Mouse (Mus musculus) forebrain, embryonic 15.5 days (tissue): ENCODE measurements around the gene Fbxl17. TPM values are rescaled to one million over a fixed set of nuclear protein-coding genes. Genes with fewer than 3 reads are reported as not detected.
A peak's percentile ranks its signal among the peaks of the same experiment; 100 is the strongest.

ENCODE experiments used
- ATAC-seq: fragments of 200-750 bp; cut with Nextera tagmentation; replicated peaks from 2 replicates; pipeline ENCODE4 v1.8.0; 2017; ENCODE audit warnings: mild to moderate bottlenecking, moderate TSS enrichment, moderate library complexity
- H3K27ac ChIP-seq: fragments of 300-500 bp; sonication (generic); replicated peaks from 2 replicates; pipeline ENCODE4 v1.5.1; 2015; ENCODE audit warnings: mild to moderate bottlenecking, inconsistent platforms
- H3K27me3 ChIP-seq: fragments of 300-500 bp; sonication (generic); 2 replicates; pipeline ENCODE4 v1.6.1; 2015; ENCODE audit warnings: inconsistent platforms
- H3K36me3 ChIP-seq: fragments of 300-500 bp; sonication (generic); 2 replicates; pipeline ENCODE4 v1.6.1; 2015; ENCODE audit warnings: mild to moderate bottlenecking, inconsistent platforms
- H3K4me1 ChIP-seq: fragments of 300-500 bp; sonication (generic); 2 replicates; pipeline ENCODE4 v1.6.1; 2015; ENCODE audit warnings: inconsistent platforms
- H3K4me2 ChIP-seq: fragments of 300-500 bp; sonication (generic); replicated peaks from 2 replicates; pipeline ENCODE4 v1.6.1; 2015; ENCODE audit warnings: mild to moderate bottlenecking, inconsistent platforms
- H3K4me3 ChIP-seq: fragments of 300-500 bp; sonication (generic); 2 replicates; pipeline ENCODE4 v1.5.1; 2015; ENCODE audit warnings: mild to moderate bottlenecking, inconsistent platforms
- H3K9ac ChIP-seq: fragments of 300-500 bp; sonication (generic); replicated peaks from 2 replicates; pipeline ENCODE4 v1.6.1; 2015; ENCODE audit warnings: mild to moderate bottlenecking, inconsistent platforms
- H3K9me3 ChIP-seq: fragments of 300-500 bp; sonication (generic); 2 replicates; pipeline ENCODE4 v1.6.1; 2016; ENCODE audit warnings: inconsistent platforms
- WGBS: fragments of 180-500 bp; shearing (Covaris S2); methylation state at CpG from one replicate; pipeline ENCODE4 v1.1.7; 2015; ENCODE audit warnings: mixed read lengths; 5-methylcytosine and 5-hydroxymethylcytosine counted together
- polyA plus RNA-seq: library from polyadenylated mRNA; unstranded; fragments of >200 nt; fragmentation: Nextera tagmentation; extraction: Ambion mirVana; gene quantifications from 2 replicates; pipeline ENCODE4 v1.2.1, GENCODE M21; 2015

Fbxl17 gene
- polyA plus RNA-seq, 1 experiment from 2014 or later = 8.7 TPM

DNA sequence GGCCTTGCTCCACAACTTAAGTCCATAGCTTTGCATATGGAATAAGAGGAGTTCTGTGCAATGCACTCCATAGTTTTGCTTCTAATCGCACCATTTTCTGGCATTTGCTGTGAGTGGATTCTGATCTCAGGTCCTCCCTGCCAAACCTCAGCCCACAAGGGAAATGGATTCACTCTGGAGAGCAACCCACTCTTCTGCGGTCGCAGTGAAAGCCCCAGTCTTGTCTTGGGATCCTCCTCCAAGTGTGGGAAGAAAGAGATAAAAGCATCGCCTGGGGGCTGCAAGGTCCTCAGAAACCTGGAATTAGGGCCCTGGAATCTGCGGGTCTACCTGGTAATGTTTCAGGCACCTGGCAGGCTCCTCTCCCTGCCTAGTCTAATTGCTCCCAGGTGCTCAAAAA is 466.7 kb downstream of the Fbxl17 start:
- H3K9ac ChIP-seq = no peak overlapping the region
- WGBS = 92% methylated on average over 5 of the region's 5 CpGs
- H3K4me3 ChIP-seq = no peak overlapping the region
- H3K36me3 ChIP-seq = no peaks in the 10 kb centered on the region
- H3K27ac ChIP-seq = no peak overlapping the region
- H3K4me1 ChIP-seq = no peaks in the 10 kb centered on the region
- no peaks in the 10 kb centered on the region for H3K27me3 ChIP-seq
- no peaks in the 10 kb centered on the region for H3K9me3 ChIP-seq
- ATAC-seq = no peak
- H3K4me2 ChIP-seq = no peak overlapping the region

DNA sequence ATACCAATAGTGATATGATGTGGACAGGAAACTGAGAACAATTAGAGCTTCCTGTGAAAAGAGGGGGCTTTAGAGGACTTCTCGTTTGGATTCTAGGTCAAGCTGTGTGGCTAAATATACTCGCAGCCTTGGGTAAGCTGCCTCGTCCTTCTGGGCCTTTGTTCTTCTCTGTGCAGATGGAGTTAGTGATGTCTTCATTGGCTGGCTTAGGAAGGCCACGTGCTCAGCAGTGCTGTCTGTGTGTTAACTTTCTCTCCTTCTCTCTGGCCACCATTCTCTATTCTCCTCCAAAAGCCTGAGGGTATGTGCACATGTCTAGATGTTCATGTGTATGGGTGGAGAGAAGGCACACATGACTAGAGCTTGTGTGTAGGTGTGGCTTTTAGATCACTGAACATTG is 470.7 kb downstream of the Fbxl17 start:
- ATAC-seq = no peak; the same call in 1 of the 2 replicates

DNA sequence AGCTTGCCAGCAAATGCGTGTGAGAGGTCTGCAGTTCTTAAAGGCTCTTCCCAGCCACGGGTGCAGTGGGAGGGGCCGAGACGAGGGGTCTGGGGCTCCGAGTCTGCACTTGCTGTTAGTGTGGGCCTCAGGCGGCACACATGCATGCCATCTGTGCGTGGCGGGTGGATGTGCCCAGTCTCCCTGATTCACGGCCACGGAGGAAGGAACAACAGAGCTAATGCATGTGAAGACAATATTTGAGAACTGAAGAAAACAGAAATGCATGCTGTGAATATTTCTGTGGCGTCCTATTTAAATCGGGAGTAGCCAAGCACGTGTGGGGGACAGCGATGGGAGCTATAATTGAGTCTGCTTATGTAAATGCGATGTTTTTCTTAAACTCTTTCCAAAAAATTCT is 474.6 kb downstream of the Fbxl17 start:
- H3K36me3 ChIP-seq = no peaks in the 10 kb centered on the region
- no peak overlapping the region for H3K9ac ChIP-seq
- no peak overlapping the region for H3K27ac ChIP-seq
- H3K4me1 ChIP-seq = peaks cover 6% of the 10 kb centered on the region
- peak overlapping the region; percentile 20; the same call in 1 of the 2 replicates for H3K4me2 ChIP-seq
- 37% methylated on average over 15 of the region's 15 CpGs for WGBS
- H3K9me3 ChIP-seq = no peaks in the 10 kb centered on the region
- no peak overlapping the region for H3K4me3 ChIP-seq
- H3K27me3 ChIP-seq = no peaks in the 10 kb centered on the region
- ATAC-seq = peak; percentile 75

More for the DNA sequence above, 470.7 kb downstream of the Fbxl17 start:
- Histone ChIP-seq H3K27ac (no peak overlapping the region), H3K27me3 (no peaks in the 10 kb centered on the region), H3K9ac (no peak overlapping the region), H3K4me2 (no peak overlapping the region), H3K4me3 (no peak overlapping the region), H3K36me3 (no peaks in the 10 kb centered on the region), H3K4me1 (peaks cover 6% of the 10 kb centered on the region), H3K9me3 (no peaks in the 10 kb centered on the region)
- 41% methylated on average over 4 of the region's 4 CpGs for WGBS

DNA sequence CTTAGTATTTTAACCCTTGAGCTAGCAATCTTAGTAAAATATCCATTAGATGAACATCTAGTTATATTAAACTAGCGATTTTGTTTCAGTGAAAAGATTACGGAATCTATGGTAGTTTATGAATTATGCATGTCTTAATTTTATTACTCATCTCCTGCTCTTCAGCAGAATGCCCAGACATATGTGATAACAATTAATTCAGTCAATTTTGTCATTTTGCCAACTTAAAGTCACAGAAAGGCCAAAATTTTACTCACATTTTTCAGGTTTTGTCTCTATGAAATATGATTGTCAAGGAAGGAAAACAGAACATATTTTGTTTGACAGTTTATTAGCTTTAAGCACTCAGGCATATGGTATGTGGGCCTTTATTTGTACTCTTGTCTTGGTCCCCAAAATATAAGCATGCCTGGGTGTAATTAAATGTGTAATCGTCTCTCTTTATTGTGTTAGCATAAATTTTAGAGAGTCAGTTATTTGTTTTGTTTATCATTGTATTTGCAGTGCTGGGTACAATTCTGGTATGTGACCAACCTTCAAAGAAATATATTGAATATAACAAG is 482.1 kb downstream of the Fbxl17 start:
- WGBS = 63% methylated on average over 3 of the region's 3 CpGs
- Histone ChIP-seq H3K27ac (no peak overlapping the region), H3K4me3 (no peak overlapping the region), H3K4me2 (no peak overlapping the region), H3K36me3 (no peaks in the 10 kb centered on the region), H3K9me3 (no peaks in the 10 kb centered on the region), H3K27me3 (no peaks in the 10 kb centered on the region), H3K9ac (no peak overlapping the region), H3K4me1 (no peaks in the 10 kb centered on the region)
- ATAC-seq = peak; percentile 53; the same call in 1 of the 2 replicates

DNA sequence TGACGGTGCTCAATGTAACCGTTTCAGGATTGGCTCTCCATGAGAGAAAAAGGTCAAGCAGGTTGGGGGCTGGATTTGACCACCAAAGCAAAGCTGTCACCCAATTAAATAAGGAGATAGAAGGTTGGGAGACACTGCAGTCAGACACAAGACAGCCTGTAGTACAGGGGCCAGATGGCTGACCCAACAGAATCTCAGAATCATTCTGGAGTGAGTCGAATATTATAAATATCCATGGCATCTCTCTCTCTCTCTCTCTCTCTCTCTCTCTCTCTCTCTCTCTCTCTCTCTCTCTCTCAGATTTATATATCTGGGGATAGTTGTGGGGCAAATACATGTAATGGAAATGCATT is 487.3 kb downstream of the Fbxl17 start:
- no peak overlapping the region for H3K4me3 ChIP-seq
- no peaks in the 10 kb centered on the region for H3K36me3 ChIP-seq
- H3K4me1 ChIP-seq = peaks cover 4% of the 10 kb centered on the region; the same call in 1 of the 2 replicates
- no peak for ATAC-seq
- no peak overlapping the region for H3K9ac ChIP-seq
- no peaks in the 10 kb centered on the region for H3K27me3 ChIP-seq
- H3K9me3 ChIP-seq = no peaks in the 10 kb centered on the region
- WGBS = 77% methylated on average over 3 of the region's 3 CpGs
- no peak overlapping the region for H3K27ac ChIP-seq
- H3K4me2 ChIP-seq = no peak overlapping the region

DNA sequence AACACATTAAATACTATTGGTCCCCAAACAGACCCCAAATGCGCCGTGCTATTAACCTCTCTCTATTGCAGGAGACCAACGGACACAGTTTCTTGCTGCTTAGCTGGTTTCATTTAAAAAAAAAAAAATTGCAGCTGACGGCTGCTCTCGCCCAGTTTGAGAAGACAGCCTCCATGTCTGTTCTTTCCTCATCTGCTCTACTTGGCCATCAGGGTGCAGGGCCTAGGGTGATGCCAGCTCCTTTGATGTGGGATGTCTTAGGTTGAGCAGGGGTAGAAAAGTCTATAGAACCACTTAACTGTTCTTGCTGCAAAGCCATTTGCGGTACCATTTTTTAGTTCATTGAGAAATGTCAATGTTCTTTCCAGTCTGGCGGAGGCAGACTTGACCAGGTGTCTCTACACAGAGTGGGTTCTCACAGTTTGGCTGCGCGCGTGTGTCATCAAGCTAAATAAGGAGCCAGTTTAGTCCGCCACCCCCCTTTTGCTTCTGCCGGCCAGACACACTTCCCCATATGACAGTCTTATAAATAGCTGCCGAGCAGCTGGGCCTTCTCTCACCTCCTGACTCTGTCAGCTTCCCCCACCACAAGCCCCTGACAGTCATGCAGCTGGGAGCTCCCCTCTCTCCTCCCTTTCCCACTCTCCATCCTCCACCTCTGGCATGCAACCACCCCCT is 487.8 kb downstream of the Fbxl17 start:
- WGBS = 86% methylated on average over 13 of the region's 13 CpGs

DNA sequence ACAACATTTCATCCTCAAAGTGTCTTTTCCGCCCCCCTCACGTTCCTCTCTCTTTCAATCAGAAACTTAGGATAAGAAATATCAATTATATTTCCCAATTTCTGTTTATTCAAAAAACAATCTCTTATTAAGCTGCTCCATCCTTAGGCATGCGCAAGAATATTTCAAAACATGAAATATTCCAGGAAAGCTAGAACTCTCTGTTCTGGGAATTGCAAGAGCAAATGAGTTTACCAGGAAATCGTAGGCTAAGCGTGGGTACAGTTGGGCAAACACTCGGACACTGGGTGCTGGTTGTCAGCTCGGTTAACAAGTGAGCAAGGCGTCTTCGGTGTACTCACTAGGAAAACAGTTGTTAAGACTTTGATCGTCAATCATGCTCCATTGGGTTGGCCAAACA is 489.0 kb downstream of the Fbxl17 start:
- Histone ChIP-seq H3K4me3 (no peak overlapping the region), H3K36me3 (no peaks in the 10 kb centered on the region), H3K27me3 (no peaks in the 10 kb centered on the region), H3K27ac (no peak overlapping the region), H3K9ac (no peak overlapping the region), H3K4me1 (peaks cover 4% of the 10 kb centered on the region; the same call in 1 of the 2 replicates), H3K4me2 (no peak overlapping the region), H3K9me3 (no peaks in the 10 kb centered on the region)
- WGBS = 95% methylated on average over 10 of the region's 10 CpGs
- no peak for ATAC-seq

More for the DNA sequence above, 487.8 kb downstream of the Fbxl17 start:
- ATAC-seq = no peak
- no peak overlapping the region for H3K4me2 ChIP-seq
- H3K27me3 ChIP-seq = no peaks in the 10 kb centered on the region
- H3K4me1 ChIP-seq = peaks cover 4% of the 10 kb centered on the region; the same call in 1 of the 2 replicates
- no peaks in the 10 kb centered on the region for H3K9me3 ChIP-seq
- H3K9ac ChIP-seq = no peak overlapping the region
- no peak overlapping the region for H3K4me3 ChIP-seq
- no peaks in the 10 kb centered on the region for H3K36me3 ChIP-seq
- no peak overlapping the region for H3K27ac ChIP-seq

DNA sequence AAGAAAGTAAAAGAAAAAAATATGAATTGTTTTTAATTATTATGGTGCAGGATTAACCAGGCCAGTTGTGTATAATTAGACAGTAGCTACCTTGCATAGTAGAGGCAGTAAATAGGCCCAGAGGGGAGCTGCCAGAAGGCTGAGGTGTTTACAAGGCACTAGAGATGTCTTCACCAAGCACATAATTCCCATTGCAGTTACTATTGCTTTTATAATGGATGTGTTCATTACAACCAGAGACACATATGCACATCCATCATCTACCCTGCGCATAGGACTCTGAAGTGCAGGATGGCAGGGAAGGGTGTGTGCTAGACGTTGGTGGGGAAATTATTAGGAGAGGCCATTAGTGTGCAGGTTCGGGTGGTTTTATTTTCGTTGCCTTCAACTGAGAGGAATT is 491.0 kb downstream of the Fbxl17 start:
- Histone ChIP-seq H3K4me1 (peaks cover 4% of the 10 kb centered on the region; the same call in 1 of the 2 replicates), H3K27ac (no peak overlapping the region), H3K36me3 (no peaks in the 10 kb centered on the region), H3K4me3 (no peak overlapping the region), H3K4me2 (no peak overlapping the region), H3K9ac (no peak overlapping the region), H3K9me3 (no peaks in the 10 kb centered on the region), H3K27me3 (no peaks in the 10 kb centered on the region)
- ATAC-seq = no peak
- 73% methylated on average over 4 of the region's 4 CpGs for WGBS

DNA sequence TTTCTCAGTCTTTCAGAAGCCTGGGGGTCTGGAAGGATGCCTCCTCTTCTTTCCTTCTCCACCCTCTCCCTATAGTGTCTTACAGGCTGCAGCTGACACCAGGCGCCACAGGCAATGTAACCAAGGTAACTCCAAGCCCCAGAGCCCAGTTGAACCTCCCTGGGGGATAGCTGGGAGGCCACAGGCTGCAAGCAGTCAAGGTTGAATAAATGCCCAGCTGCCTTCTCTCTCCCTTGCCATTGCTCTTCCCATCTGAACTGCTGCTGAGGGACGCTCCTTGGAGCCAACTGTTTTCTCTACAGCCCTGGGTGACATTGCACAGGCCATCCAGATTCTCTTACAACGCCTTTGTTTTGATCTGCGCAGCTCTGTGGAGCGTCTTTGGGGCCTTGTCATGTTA is 491.5 kb downstream of the Fbxl17 start:
- H3K27ac ChIP-seq = no peak overlapping the region
- no peaks in the 10 kb centered on the region for H3K9me3 ChIP-seq
- H3K27me3 ChIP-seq = no peaks in the 10 kb centered on the region
- H3K9ac ChIP-seq = no peak overlapping the region
- 0 out of 2 replicates have a peak, but pooled peaks have one; percentile 38 for ATAC-seq
- no peaks in the 10 kb centered on the region for H3K36me3 ChIP-seq
- H3K4me1 ChIP-seq = peaks cover 4% of the 10 kb centered on the region; the same call in 1 of the 2 replicates
- no peak overlapping the region for H3K4me3 ChIP-seq
- 46% methylated on average over 5 of the region's 5 CpGs for WGBS
- no peak overlapping the region for H3K4me2 ChIP-seq

DNA sequence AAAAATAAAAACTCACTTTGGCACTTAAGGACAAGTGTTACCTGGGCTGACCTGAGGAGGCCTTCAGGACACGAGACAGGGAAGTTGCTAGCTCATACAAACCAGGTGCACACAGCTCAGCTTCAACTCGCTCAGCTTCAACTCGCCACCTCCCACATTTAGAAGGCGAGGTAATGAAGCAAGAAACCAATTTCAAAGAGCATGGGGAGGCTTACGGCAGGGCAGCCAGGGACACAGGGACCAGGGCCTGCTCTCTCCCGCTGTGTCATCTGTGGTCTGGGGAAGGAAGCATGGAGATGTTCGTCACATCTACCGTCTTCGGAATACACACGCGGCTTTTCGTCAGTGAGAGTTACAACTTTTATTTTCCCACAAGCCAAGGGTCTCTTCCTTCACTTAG is 491.9 kb downstream of the Fbxl17 start:
- Histone ChIP-seq H3K4me3 (no peak overlapping the region), H3K27ac (no peak overlapping the region), H3K9me3 (no peaks in the 10 kb centered on the region), H3K4me1 (peaks cover 4% of the 10 kb centered on the region; the same call in 1 of the 2 replicates), H3K9ac (no peak overlapping the region), H3K36me3 (no peaks in the 10 kb centered on the region), H3K27me3 (no peaks in the 10 kb centered on the region), H3K4me2 (no peak overlapping the region)
- 0 out of 2 replicates have a peak, but pooled peaks have one; percentile 19 for ATAC-seq
- 62% methylated on average over 12 of the region's 12 CpGs for WGBS
